Mouse (Mus musculus): Measurements from ENCODE around the gene Hoxa10.

GRCm38 (mm10) chr6:52205638-52206621 lies 34.7 kb downstream of the Hoxa10 start:
- TF ChIP-seq CTCF (conservative IDR thresholded peaks at IDR 0.05; ENCODE audit: insufficient read depth, insufficient read length, low read depth, low read length) (no peak), POLR2A (IDR thresholded peaks at IDR 0.05; ENCODE audit: low read depth, low read length) (no peak)
